Mouse (Mus musculus) CD4-positive helper T cell, adult 2 months (primary cell): ENCODE results near the gene Hlx.

Source experiments
- DNase-seq: peaks from one replicate; pipeline ENCODE4 v3.0.0-alpha.2; 2012; ENCODE audit warnings: low read depth, missing footprints, low spot score

Hlx gene

DNA sequence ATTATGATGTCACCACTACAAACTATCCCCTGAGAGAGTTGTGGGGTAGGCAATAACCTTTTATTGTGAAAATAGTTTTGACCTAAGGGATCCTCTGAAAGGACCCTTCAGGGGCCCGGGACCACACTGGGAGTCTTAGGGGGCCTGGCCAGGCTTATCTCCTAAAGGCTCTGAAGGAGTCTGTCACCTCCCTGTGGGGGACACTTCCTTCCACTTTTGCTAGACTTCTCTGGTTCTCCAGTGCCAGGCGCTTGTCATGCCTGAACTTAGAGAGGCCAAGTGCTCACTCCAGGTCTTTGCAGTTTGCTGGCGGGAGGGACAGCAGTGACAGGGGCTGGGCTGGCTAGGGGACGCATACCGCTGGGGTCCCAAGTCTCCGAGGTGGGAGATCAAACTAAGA, 16.3 kb downstream of the Hlx start:
- DNase-seq: no peak

DNA sequence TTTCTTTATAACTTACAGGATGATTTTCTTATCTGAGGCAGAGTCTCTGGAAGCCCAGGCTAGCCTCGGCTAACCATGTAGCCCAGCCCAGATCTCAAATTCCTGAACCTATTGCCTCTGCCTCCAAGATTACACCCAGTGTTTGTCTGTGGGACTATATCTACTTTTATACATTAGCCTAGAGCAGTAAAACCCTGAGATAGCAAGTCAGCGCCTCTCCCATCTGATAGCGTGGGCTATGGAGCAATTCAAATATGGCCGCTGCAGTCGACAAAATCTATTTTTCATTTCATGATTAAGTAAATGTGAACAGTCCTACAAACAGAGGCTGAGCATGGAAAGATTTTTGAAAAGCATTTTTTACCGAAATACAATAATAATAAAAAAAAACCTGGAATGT, 16.7 kb downstream of the Hlx start:
- no peak for DNase-seq

DNA sequence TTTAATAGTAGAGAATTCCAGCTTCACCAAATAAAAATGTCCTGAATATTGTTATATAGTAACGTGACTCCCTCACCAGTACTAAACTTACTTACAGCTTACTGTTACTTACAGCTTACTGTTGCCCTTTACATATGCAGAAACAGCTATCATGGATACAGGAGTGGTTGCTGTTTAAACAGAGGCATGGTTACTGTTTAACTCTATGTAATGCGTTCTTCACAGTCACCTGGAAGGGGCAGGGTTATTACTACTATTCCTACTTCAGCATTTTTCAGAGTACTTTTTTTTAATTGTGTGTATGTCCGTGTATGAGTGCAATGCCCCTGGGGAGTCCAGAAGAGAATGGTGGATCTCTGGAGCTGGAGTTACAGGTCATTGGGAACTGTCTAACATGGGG, 17.9 kb downstream of the Hlx start:
- no peak for DNase-seq

DNA sequence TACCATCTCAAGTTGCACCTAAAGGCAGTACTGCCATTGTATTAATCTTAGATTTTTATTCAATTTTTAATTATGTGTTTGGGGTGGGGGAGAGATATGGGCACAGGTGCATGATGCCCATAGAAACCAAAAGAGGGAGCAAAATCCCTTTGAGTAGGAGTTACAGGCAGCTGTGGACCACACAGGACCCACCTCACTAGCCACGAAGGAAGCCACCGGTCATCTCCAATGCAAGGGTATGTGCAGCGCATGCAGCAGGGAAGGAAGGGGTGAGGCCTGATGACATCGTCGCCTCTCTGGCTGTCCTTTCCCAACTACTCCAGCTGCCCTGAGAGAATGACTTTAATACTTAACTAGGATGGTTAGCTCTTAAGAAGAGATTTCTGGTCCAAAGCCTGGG, 18.7 kb downstream of the Hlx start:
- DNase-seq: no peak

DNA sequence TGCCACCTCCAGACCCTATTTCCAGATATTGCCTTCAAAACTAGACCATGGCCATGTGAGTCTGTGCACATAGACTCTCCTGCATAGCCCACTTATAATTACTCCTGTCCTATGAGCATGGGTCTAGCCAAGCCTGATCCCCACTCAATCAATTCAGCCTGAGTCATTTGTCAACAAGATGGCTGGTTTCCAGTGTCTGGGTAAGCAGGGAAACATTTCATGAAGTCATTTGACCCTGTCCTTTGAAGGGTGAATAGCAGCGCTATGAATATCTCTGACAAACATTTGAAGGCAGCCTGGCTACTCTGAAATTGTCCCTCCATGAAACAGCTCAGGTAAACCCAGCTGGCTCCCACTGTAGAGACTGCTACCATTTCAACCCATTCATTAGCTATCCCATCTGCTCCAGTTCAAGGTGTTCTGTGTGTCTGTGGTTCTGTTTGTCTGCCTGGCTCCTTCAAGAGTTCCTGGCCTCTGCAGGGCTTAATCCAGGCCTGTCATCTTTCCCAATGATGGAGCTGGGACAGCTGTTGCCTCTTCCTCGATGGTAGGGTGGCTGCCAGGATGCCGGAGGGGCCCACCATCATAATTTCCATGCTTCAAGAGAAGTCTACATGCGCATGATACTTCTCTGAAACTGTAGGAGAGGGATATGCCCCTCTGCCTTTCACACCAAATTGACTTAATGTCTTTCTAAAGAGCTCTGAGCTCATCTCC, 24.7 kb downstream of the Hlx start:
- DNase-seq: no peak

DNA sequence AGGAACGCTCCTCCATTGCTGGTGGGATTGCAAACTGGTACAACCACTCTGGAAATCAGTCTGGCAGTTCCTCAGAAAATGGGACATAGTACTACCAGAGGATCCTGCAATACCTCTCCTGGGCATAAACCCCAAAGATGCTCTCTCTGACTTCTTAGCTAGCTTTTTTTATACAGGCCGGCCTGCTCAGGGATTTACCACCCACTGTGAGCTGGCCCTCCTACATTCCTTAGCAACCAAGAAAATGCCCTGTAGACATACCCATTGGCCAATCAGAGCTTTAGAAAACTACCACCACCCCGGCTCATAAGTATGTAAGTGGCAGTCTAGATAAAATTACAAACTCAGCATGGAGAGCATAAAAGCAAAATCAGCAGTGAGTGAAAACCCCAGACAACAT, 27.5 kb downstream of the Hlx start:
- no peak for DNase-seq

DNA sequence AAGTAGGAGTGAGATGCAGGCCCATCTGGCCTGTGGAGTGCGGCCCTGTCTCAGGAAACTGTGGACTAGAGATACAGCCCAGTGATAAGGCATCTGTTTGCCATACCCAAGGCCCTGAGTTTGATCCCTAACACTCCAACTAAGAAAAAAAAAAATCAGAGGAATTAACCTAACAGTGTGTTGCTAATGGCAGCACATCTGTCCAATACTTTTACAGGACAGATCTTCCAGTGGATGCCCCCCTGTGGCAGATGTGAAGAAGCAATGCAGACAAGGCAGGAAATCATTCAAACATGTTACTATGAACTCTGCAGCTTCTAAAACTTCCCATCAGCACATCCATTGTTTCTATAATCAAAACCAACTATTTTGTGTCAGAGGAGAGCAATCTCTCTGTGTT, 33.1 kb downstream of the Hlx start:
- DNase-seq: no peak

DNA sequence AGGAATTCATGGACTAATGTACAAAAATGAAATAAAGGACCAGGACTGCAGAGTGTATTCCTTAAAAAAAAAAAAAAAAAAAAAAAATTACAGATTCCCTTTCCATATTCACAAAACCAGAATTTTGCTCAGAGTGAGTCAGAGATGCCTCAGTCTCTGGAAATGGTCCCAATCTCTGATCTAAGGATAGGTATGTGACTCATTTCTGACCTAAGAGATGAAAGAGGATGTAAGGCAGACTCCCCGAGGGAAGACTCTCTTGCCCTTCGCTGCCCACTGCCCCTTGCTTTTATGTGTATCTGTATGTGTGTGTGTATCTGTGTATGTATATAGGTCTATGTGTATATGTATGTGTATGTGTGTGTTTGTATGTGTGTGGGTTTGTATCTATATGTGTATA, 37.0 kb downstream of the Hlx start:
- no peak for DNase-seq

DNA sequence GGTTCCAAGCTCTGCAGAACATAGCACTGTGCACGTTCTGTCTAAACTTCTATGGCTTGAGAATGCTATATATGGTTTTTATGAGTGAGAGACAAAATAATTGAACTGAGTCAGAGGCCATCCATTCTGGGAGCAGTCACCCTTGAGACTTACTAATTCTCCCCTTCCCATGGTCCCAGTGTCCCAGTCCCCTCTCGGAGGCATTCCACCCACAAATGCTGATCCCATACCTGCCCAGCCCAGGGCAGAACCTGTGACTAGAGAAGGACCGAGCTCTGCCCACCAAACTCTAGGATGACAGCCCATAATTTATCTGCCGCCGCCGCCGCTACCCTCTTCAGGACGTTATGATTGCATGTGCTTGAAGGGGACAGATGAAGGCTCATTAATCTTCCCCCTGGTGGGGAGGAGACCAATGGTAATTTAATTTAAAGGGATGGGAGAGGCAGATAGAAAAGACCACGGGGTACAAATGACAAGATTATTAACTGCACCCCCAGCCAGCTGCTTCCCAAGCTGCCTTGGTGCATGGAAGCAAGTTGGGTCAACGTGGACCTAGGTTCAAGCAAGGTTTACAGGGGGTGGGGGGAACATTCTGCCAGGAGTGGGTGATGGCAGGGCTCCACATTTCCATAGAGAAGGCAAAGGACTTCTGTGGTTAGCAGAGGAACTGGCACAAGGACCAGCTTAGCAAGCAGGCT, 40.1 kb downstream of the Hlx start:
- DNase-seq: no peak

DNA sequence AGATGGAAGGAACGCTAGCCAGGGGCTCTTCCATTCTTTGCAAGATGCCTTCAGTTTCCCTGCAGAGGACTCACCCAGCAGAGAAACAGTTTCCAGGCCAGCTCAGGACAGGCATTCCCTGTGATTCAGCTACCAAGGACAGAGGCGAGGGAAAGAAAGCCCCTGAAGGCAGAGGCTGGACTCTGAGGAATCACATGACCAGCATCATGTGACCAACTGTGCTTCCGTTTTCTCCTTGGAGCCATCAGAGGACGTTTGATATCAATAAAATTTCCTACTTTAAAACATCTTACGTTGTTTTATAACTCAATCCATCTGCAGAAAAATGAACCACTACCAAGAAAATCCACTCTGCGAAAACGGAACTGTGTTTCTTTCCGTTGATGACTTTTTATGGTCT, 41.2 kb downstream of the Hlx start:
- no peak for DNase-seq

DNA sequence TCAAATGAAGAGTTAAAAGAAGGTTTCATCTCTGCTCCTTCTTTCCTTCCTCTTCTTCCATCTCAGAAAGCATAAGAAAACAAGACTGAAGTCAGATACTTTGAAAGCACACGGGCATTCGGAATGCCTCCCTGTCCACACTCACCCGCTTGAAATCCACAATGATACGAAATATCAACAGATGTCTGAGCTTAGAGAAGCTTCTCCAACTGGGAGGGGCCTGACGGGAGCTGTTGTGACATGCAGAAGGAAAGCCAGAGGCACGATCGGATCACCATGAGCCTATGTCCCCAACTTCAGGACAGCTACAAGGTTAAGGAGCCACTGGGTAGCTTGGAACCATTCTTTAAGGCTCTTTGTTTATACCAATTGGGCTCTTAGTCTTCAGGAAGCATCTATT, 44.4 kb downstream of the Hlx start:
- no peak for DNase-seq

DNA sequence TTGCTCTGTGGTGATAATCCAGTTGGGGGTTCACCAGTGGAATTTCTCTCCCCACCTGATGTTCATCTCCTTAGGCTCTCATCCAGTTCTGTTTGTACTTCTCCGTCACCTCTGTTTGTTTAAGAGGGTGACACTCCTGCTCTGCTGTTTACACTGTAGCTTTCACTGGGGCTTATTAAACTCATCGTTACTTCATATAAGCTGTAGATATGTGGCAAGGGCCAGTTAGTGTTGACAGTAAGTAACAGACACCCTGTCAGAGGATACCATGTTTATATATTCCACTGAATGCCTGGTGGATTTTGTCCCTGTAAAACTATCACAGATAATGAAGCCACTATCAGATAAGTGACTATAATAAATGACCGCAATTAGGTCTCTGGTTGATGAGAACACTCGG, 44.9 kb downstream of the Hlx start:
- no peak for DNase-seq

DNA sequence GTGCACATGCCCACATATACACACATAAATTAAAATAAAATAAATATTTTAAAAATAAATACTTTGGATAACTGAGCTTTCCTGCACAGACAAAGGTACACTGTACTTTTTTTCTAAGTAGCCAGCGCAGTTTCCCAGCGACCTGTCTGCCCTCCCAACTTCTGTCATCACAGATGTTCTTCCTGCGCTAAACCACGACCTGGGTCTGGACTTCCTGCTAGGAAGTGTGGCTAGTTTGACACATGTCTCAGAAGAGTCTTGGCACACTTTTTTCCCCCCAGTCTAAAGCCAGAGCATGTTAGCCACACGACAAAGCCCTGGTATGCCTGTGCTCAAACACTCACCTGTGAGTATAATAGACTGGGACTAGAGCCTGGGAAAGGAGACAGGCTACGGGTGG, 48.9 kb downstream of the Hlx start:
- no peak for DNase-seq

DNA sequence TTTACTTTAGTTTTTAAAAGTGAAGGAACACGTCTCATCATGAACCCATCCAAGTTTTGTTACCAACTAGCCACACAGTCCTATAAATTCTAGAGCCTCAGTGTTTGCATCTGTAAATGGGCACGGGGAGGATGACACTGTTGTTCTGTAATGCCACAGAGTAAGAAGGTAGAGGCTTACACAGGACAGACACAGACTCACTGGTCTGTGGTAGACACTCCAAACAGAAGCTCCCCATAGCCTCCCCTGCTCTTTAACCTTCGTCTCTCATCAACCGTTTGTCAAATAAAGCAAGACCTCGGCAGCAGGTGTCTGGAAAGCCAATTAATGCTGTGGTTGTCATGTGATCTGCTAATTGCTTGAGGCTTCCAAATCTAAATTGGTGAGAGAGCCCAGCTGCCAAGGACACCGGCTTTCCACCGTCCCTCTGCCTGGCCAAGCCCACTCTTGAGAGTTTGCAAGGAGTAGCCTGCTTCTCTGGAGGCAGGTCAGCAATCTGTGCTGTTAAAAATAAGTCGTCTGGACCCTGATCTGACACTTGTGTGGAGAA, 52.9 kb downstream of the Hlx start:
- no peak for DNase-seq

DNA sequence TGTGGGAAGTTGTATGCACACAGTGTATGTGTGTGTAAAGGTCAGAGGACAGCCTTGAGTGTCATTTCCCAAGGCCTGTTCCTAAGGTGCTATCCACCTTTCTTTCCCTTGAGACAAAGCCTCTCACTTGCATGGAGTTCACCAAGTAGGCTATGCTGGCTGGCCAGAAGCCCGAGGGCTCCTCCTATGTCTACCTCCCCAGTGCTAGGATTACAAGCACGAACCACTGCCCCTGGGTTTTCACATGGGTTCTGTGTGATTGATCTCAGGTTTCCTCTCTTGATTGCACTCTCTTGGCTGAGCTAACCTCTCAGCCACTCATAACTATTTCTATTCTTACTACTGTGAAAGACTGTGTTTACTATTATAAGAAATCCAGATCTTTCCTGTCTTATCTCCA, 54.8 kb downstream of the Hlx start:
- no peak for DNase-seq
